Mouse (Mus musculus) intestine, embryonic 14.5 days (tissue): Measurements from ENCODE around the gene Adgrl3. TPM values are rescaled to one million over a fixed set of nuclear protein-coding genes. Genes with fewer than 3 reads are reported as not detected.

Experiments used
- ATAC-seq: fragments of 200-750 bp; cut with Nextera tagmentation; replicated peaks from 2 replicates; pipeline ENCODE4 v1.8.0; 2017; ENCODE audit warnings: low read depth, moderate number of reproducible peaks, moderate TSS enrichment, moderate library complexity; ENCODE audit not compliant: low FRiP score, low TSS enrichment
- DNase-seq: peaks from one replicate; pipeline ENCODE4 v3.0.0-alpha.2; 2018; ENCODE audit warnings: low spot score
- H3K27ac ChIP-seq: fragments of 300-500 bp; sonication (generic); 2 replicates; pipeline ENCODE4 v1.5.1; 2014; ENCODE audit warnings: low read depth, mild to moderate bottlenecking, control low read depth
- H3K27me3 ChIP-seq: fragments of 300-500 bp; sonication (generic); replicated peaks from 2 replicates; pipeline ENCODE4 v1.6.1; 2014; ENCODE audit warnings: low read length, control low read depth; ENCODE audit not compliant: control insufficient read depth, insufficient read depth
- H3K36me3 ChIP-seq: fragments of 300-500 bp; sonication (generic); 2 replicates; pipeline ENCODE4 v1.6.1; 2014; ENCODE audit warnings: low read length, control low read depth; ENCODE audit not compliant: control insufficient read depth, insufficient read depth
- H3K4me1 ChIP-seq: fragments of 300-500 bp; sonication (generic); replicated peaks from 2 replicates; pipeline ENCODE4 v1.6.1; 2014; ENCODE audit warnings: low read length, control low read depth, mixed read lengths; ENCODE audit not compliant: control insufficient read depth, insufficient read depth
- H3K4me2 ChIP-seq: fragments of 300-500 bp; sonication (generic); 2 replicates; pipeline ENCODE4 v1.6.1; 2014; ENCODE audit warnings: low read length
- H3K4me3 ChIP-seq: fragments of 300-500 bp; sonication (generic); 2 replicates; pipeline ENCODE4 v1.5.1; 2014; ENCODE audit warnings: low read depth, low read length, control low read depth, mixed read lengths
- H3K9ac ChIP-seq: fragments of 300-500 bp; sonication (generic); 2 replicates; pipeline ENCODE4 v1.6.1; 2014; ENCODE audit warnings: mild to moderate bottlenecking, low read length
- H3K9me3 ChIP-seq: fragments of 300-500 bp; sonication (generic); 2 replicates; pipeline ENCODE4 v1.6.1; 2016; ENCODE audit warnings: low read length, control low read depth; ENCODE audit not compliant: control insufficient read depth
- WGBS: fragments of 180-500 bp; shearing (Covaris S2); extraction: QIAGEN DNeasy Blood & Tissue Kit; methylation state at CpG from one replicate; pipeline ENCODE4 v1.1.7; 2014; 5-methylcytosine and 5-hydroxymethylcytosine counted together
- polyA plus RNA-seq: library from polyadenylated mRNA; unstranded; fragments of >200 nt; fragmentation: Nextera tagmentation; extraction: Ambion mirVana; gene quantifications from 2 replicates; pipeline ENCODE4 v1.2.1, GENCODE M21; 2014

Gene Adgrl3
- polyA plus RNA-seq, 1 experiment from 2014 or later, result 13.5 TPM

- Histone ChIP-seq H3K27me3 (no peaks in the 10 kb centered on the region), H3K27ac (no peak overlapping the region), H3K4me2 (no peak overlapping the region), H3K4me3 (no peak overlapping the region), H3K9me3 (no peaks in the 10 kb centered on the region), H3K36me3 (no peaks in the 10 kb centered on the region), H3K9ac (no peak overlapping the region), H3K4me1 (no peaks in the 10 kb centered on the region)
- no peak for ATAC-seq
- WGBS, result 80% methylated on average over 12 of the region's 12 CpGs
- DNase-seq, result no peak
Observed at GRCm38 (mm10) chr5:81155791-81156190, 135.9 kb downstream of the Adgrl3 start.

- DNase-seq (no peak), ATAC-seq (no peak)
- Histone ChIP-seq H3K27ac (no peak overlapping the region), H3K27me3 (no peaks in the 10 kb centered on the region), H3K4me2 (no peak overlapping the region), H3K36me3 (no peaks in the 10 kb centered on the region), H3K9ac (no peak overlapping the region), H3K4me1 (no peaks in the 10 kb centered on the region), H3K4me3 (no peak overlapping the region), H3K9me3 (no peaks in the 10 kb centered on the region)
- 36% methylated on average over 2 of the region's 2 CpGs for WGBS
Observed at GRCm38 (mm10) chr5:81156281-81156680, 136.3 kb downstream of the Adgrl3 start.

- Histone ChIP-seq H3K4me2 (no peak overlapping the region), H3K27ac (no peak overlapping the region), H3K27me3 (no peaks in the 10 kb centered on the region), H3K9ac (no peak overlapping the region), H3K9me3 (no peaks in the 10 kb centered on the region), H3K36me3 (no peaks in the 10 kb centered on the region), H3K4me1 (no peaks in the 10 kb centered on the region), H3K4me3 (no peak overlapping the region)
- DNase-seq, result no peak
- ATAC-seq, result no peak
- WGBS, result 70% methylated on average over 5 of the region's 5 CpGs
Observed at GRCm38 (mm10) chr5:81156796-81157195, 136.9 kb downstream of the Adgrl3 start.

GRCm38 (mm10) chr5:81159013-81159412, 139.1 kb downstream of the Adgrl3 start:
- no peaks in the 10 kb centered on the region for H3K4me1 ChIP-seq
- DNase-seq, result no peak
- 94% methylated on average over 12 of the region's 12 CpGs for WGBS
- no peak overlapping the region for H3K27ac ChIP-seq
- ATAC-seq, result no peak
- H3K36me3 ChIP-seq, result no peaks in the 10 kb centered on the region
- H3K9ac ChIP-seq, result no peak overlapping the region
- no peaks in the 10 kb centered on the region for H3K27me3 ChIP-seq
- H3K9me3 ChIP-seq, result no peaks in the 10 kb centered on the region
- no peak overlapping the region for H3K4me2 ChIP-seq
- H3K4me3 ChIP-seq, result no peak overlapping the region

- H3K4me3 ChIP-seq, result no peak overlapping the region
Observed at GRCm38 (mm10) chr5:81160431-81160830, 140.5 kb downstream of the Adgrl3 start.

GRCm38 (mm10) chr5:81188871-81189485, 169.0 kb downstream of the Adgrl3 start:
- DNase-seq (no peak), ATAC-seq (no peak)
- no peak overlapping the region for H3K4me2 ChIP-seq
- no peaks in the 10 kb centered on the region for H3K4me1 ChIP-seq
- no peaks in the 10 kb centered on the region for H3K36me3 ChIP-seq
- no peaks in the 10 kb centered on the region for H3K27me3 ChIP-seq
- H3K9ac ChIP-seq, result no peak overlapping the region
- H3K27ac ChIP-seq, result no peak overlapping the region
- no peak overlapping the region for H3K4me3 ChIP-seq
- WGBS, result 53% methylated on average over 4 of the region's 4 CpGs
- H3K9me3 ChIP-seq, result no peaks in the 10 kb centered on the region

More at GRCm38 (mm10) chr5:81160431-81160830, 140.5 kb downstream of the Adgrl3 start:
- H3K27me3 ChIP-seq, result no peaks in the 10 kb centered on the region
- no peak overlapping the region for H3K27ac ChIP-seq
- no peaks in the 10 kb centered on the region for H3K36me3 ChIP-seq
- no peak overlapping the region for H3K9ac ChIP-seq
- no peak for DNase-seq
- 81% methylated on average over 6 of the region's 6 CpGs for WGBS
- no peaks in the 10 kb centered on the region for H3K4me1 ChIP-seq
- no peak for ATAC-seq
- no peak overlapping the region for H3K4me2 ChIP-seq
- H3K9me3 ChIP-seq, result no peaks in the 10 kb centered on the region

- H3K9ac ChIP-seq, result no peak overlapping the region
- no peak overlapping the region for H3K4me3 ChIP-seq
- no peak for DNase-seq
- no peaks in the 10 kb centered on the region for H3K4me1 ChIP-seq
- H3K36me3 ChIP-seq, result no peaks in the 10 kb centered on the region
- no peaks in the 10 kb centered on the region for H3K9me3 ChIP-seq
- no peak for ATAC-seq
- no peaks in the 10 kb centered on the region for H3K27me3 ChIP-seq
- no peak overlapping the region for H3K4me2 ChIP-seq
- H3K27ac ChIP-seq, result no peak overlapping the region
Observed at GRCm38 (mm10) chr5:81200354-81200753, 180.4 kb downstream of the Adgrl3 start.

GRCm38 (mm10) chr5:81201885-81202284, 181.9 kb downstream of the Adgrl3 start:
- H3K9me3 ChIP-seq, result no peaks in the 10 kb centered on the region
- no peak overlapping the region for H3K4me3 ChIP-seq
- H3K27ac ChIP-seq, result no peak overlapping the region
- H3K4me2 ChIP-seq, result no peak overlapping the region
- no peaks in the 10 kb centered on the region for H3K36me3 ChIP-seq
- no peak for ATAC-seq
- 81% methylated on average over 4 of the region's 4 CpGs for WGBS
- no peaks in the 10 kb centered on the region for H3K27me3 ChIP-seq
- no peaks in the 10 kb centered on the region for H3K4me1 ChIP-seq
- no peak for DNase-seq
- H3K9ac ChIP-seq, result no peak overlapping the region

- Histone ChIP-seq H3K4me1 (no peaks in the 10 kb centered on the region), H3K9me3 (no peaks in the 10 kb centered on the region), H3K9ac (no peak overlapping the region), H3K4me2 (no peak overlapping the region), H3K4me3 (no peak overlapping the region), H3K27ac (no peak overlapping the region), H3K36me3 (no peaks in the 10 kb centered on the region), H3K27me3 (no peaks in the 10 kb centered on the region)
- DNase-seq (no peak), ATAC-seq (no peak)
- 72% methylated on average over 2 of the region's 2 CpGs for WGBS
Observed at GRCm38 (mm10) chr5:81218500-81219057, 198.6 kb downstream of the Adgrl3 start.
